Mouse (Mus musculus): ENCODE measurements at regions not wholly inside any gene's neighbourhood (a gene's known extent, or its start where the extent isn't known, plus 50 kb on each side); places are given as distances from the start of the nearest gene placed in this dataset.

DNA sequence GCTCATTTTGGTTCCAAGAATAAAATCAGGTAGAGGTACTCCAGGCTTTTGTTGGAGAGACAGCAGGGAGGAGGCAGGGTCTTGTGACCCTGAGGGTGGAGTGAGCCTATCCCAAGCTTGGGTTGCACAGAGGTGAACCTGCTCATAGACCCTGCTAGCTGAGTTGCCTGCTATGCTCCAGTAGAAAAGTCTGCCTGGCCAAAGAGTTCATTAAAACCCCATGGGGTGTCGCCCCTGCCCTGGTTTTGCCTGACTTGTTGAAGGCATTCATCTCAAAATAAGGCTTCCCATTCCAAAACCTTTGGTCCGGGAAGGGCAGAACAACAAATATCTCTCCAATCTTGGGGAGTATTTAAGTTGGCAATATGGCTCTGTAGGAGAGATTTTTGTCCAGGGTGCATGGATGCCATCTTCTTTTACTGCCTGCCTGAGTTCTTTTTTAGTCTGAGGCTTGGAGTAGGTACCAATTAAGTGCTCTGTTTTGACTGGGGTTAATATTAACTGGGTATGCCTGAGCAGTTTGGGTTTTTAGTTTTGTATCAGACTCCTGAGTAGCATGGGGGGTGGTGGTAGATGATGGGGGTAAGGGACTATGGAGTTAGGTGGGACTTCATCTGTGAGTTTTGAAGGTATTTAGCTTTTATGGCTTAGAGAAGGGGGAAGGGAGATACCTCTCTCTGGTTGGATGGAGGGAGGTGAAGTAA lies 120.8 kb upstream of the Tmem164 start:
- Histone ChIP-seq H3K27me3 (ENCODE audit: control insufficient read depth, insufficient read depth, low read length) (no peaks in the 10 kb centered on the region), H3K4me2 (no peak overlapping the region), H3K9ac (ENCODE audit: low read depth, low read length) (no peak overlapping the region), H3K27ac (ENCODE audit: low read depth, low read length) (no peak overlapping the region), H3K4me1 (ENCODE audit: control insufficient read depth, insufficient read depth, low read length) (no peaks in the 10 kb centered on the region), H3K36me3 (ENCODE audit: control insufficient read depth, insufficient read depth, low read length) (no peaks in the 10 kb centered on the region), H3K9me3 (replicated peaks; ENCODE audit: control insufficient read depth, low read length) (no peaks in the 10 kb centered on the region), H3K4me3 (ENCODE audit: low read depth, low read length) (no peak overlapping the region)
- 53% methylated on average over 2 of the region's 2 CpGs for WGBS (ENCODE audit: insufficient replicate concordance)
- ATAC-seq (replicated peaks; ENCODE audit: insufficient number of reproducible peaks, low FRiP score, low TSS enrichment) = no peak

DNA sequence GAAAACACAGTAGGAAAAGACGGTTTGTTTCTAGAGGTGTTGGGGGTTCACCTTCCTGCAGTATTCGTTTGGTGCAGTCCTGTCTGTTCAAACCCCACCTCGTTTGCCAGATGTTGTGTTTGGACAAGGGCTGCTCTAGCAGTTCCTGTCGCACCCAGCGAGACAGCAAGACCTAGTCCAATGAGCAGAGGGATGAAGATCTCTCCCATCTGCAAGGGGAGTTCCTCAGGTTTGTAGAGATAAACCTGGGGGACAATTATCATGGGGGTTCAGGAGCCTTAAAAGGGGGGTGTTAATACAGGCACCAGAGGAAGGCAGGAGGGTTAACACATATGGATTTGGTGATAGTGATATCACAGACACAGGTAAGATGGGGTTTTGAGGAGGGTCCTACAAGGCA lies 119.4 kb upstream of the Tmem164 start:
- H3K9me3 ChIP-seq (replicated peaks; ENCODE audit: control insufficient read depth, low read length) = no peaks in the 10 kb centered on the region
- H3K27me3 ChIP-seq (ENCODE audit: control insufficient read depth, insufficient read depth, low read length) = no peaks in the 10 kb centered on the region
- H3K4me3 ChIP-seq (ENCODE audit: low read depth, low read length) = no peak overlapping the region
- H3K4me1 ChIP-seq (ENCODE audit: control insufficient read depth, insufficient read depth, low read length) = no peaks in the 10 kb centered on the region
- H3K9ac ChIP-seq (ENCODE audit: low read depth, low read length) = no peak overlapping the region
- H3K4me2 ChIP-seq = no peak overlapping the region
- WGBS (ENCODE audit: insufficient replicate concordance) = 73% methylated on average over 5 of the region's 5 CpGs
- no peaks in the 10 kb centered on the region for H3K36me3 ChIP-seq (ENCODE audit: control insufficient read depth, insufficient read depth, low read length)
- no peak for ATAC-seq (replicated peaks; ENCODE audit: insufficient number of reproducible peaks, low FRiP score, low TSS enrichment)
- H3K27ac ChIP-seq (ENCODE audit: low read depth, low read length) = no peak overlapping the region

DNA sequence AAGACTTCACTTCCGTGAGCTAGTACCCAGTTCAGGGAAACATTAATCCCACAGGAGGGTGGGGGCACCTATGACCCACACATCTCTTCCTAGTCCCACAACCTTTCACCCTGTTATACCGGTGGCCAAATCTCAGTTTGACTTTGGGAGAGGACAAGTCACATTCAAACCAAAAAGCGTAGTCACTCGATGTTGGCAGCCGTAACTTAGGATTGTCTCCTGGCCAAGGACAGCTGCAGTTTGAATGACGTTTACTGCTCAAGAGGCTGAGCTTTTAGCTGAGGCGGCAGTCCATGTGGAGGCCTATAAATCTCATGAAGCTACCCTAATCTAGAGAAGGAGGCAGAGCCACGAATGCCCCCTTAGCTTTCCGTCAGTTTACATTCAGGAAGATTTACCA lies 117.0 kb upstream of the Tmem164 start:
- Histone ChIP-seq H3K9ac (ENCODE audit: low read depth, low read length) (no peak overlapping the region), H3K4me1 (ENCODE audit: control insufficient read depth, insufficient read depth, low read length) (no peaks in the 10 kb centered on the region), H3K27me3 (ENCODE audit: control insufficient read depth, insufficient read depth, low read length) (no peaks in the 10 kb centered on the region), H3K4me3 (ENCODE audit: low read depth, low read length) (no peak overlapping the region), H3K36me3 (ENCODE audit: control insufficient read depth, insufficient read depth, low read length) (no peaks in the 10 kb centered on the region), H3K9me3 (replicated peaks; ENCODE audit: control insufficient read depth, low read length) (no peaks in the 10 kb centered on the region), H3K27ac (ENCODE audit: low read depth, low read length) (no peak overlapping the region), H3K4me2 (no peak overlapping the region)
- ATAC-seq (replicated peaks; ENCODE audit: insufficient number of reproducible peaks, low FRiP score, low TSS enrichment) = no peak
- 72% methylated on average over 9 of the region's 9 CpGs for WGBS (ENCODE audit: insufficient replicate concordance)

DNA sequence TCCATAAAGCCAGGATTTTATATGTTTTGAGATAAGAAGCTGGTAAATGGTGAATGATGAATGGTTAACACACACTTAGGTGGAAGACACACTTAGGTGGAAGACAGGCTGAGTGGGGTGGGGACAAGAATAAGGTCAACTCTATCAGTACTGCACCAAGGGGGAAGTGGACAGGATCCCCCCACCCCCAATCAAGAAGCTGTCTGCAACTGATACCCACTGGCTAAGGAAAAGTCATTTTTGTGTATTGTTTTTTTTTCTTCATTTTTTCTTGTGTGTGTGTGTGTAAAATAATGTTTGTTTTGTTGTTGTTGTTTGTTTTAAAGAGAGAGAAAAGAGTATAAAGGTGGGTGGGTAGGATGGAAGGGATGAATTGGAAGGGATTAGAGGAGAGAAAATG lies 109.4 kb upstream of the Tmem164 start:
- H3K4me1 ChIP-seq (ENCODE audit: control insufficient read depth, insufficient read depth, low read length) = no peaks in the 10 kb centered on the region
- H3K36me3 ChIP-seq (ENCODE audit: control insufficient read depth, insufficient read depth, low read length) = no peaks in the 10 kb centered on the region
- H3K9me3 ChIP-seq (replicated peaks; ENCODE audit: control insufficient read depth, low read length) = no peaks in the 10 kb centered on the region
- no peak overlapping the region for H3K4me3 ChIP-seq (ENCODE audit: low read depth, low read length)
- no peak overlapping the region for H3K9ac ChIP-seq (ENCODE audit: low read depth, low read length)
- H3K27ac ChIP-seq (ENCODE audit: low read depth, low read length) = no peak overlapping the region
- no peak for ATAC-seq (replicated peaks; ENCODE audit: insufficient number of reproducible peaks, low FRiP score, low TSS enrichment)
- H3K4me2 ChIP-seq = no peak overlapping the region
- H3K27me3 ChIP-seq (ENCODE audit: control insufficient read depth, insufficient read depth, low read length) = no peaks in the 10 kb centered on the region

DNA sequence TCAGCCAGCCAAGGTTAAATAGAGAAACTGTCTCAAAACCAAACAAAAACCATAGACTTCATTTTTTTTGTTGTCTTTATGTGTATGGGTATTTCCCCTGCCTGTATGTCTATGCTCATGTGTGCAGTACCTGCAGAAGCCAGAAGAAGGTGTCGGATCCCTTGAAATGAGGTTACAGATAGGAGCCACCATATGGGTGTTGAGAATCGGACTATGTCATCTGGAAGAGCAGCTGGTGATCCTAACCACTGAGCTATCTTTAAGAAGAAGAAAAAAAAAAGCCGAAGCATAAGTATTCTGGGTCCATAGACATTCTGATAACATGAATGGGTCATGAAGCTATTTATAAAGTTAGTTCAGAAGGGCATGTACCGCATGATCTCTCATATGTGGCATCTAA lies 107.2 kb upstream of the Tmem164 start:
- no peaks in the 10 kb centered on the region for H3K9me3 ChIP-seq (replicated peaks; ENCODE audit: control insufficient read depth, low read length)
- H3K27me3 ChIP-seq (ENCODE audit: control insufficient read depth, insufficient read depth, low read length) = no peaks in the 10 kb centered on the region
- H3K4me2 ChIP-seq = no peak overlapping the region
- no peak for ATAC-seq (replicated peaks; ENCODE audit: insufficient number of reproducible peaks, low FRiP score, low TSS enrichment)
- no peak overlapping the region for H3K9ac ChIP-seq (ENCODE audit: low read depth, low read length)
- no peaks in the 10 kb centered on the region for H3K4me1 ChIP-seq (ENCODE audit: control insufficient read depth, insufficient read depth, low read length)
- WGBS (ENCODE audit: insufficient replicate concordance) = 86% methylated on average over 4 of the region's 4 CpGs
- no peak overlapping the region for H3K4me3 ChIP-seq (ENCODE audit: low read depth, low read length)
- H3K36me3 ChIP-seq (ENCODE audit: control insufficient read depth, insufficient read depth, low read length) = no peaks in the 10 kb centered on the region
- no peak overlapping the region for H3K27ac ChIP-seq (ENCODE audit: low read depth, low read length)

DNA sequence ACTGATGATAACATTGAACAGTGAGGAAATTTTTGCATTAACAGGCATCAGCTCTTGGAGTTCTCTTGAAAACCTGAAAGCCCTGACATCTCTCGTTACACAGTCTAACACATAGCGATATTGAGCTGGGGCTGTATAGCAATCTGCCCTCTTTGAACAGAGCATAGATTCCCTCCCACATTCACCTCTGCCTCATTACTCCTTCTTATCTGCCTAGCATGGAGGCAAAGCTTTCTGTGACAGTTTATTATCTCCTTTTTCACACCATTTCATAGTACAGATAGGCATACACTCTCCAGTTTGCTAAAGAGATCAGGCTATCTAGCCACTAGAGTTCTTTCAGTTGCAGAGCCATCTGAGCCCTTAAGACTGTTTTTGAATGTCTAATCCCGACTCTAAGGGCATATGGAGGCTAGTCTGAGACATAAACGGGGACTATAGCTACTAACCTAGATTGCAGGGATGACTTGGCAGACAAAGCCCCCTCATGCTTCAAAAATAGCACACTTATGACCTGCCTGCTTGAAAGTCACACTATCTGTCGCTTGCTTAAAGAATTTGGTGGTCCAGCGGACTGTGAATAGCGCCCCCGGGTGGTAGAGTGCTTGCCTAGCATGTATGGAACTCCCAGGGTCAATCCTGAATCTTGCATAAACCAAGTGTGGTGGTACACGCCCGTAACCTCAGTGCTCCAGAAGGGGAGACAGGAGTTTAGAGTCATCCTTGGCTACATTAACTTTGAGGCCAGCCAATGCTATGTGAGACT lies 106.1 kb upstream of the Tmem164 start:
- no peak overlapping the region for H3K4me2 ChIP-seq
- no peaks in the 10 kb centered on the region for H3K36me3 ChIP-seq (ENCODE audit: control insufficient read depth, insufficient read depth, low read length)
- H3K4me3 ChIP-seq (ENCODE audit: low read depth, low read length) = no peak overlapping the region
- WGBS (ENCODE audit: insufficient replicate concordance) = 46% methylated on average over 10 of the region's 10 CpGs
- H3K27me3 ChIP-seq (ENCODE audit: control insufficient read depth, insufficient read depth, low read length) = no peaks in the 10 kb centered on the region
- H3K4me1 ChIP-seq (ENCODE audit: control insufficient read depth, insufficient read depth, low read length) = no peaks in the 10 kb centered on the region
- no peak for ATAC-seq (replicated peaks; ENCODE audit: insufficient number of reproducible peaks, low FRiP score, low TSS enrichment)
- H3K9me3 ChIP-seq (replicated peaks; ENCODE audit: control insufficient read depth, low read length) = no peaks in the 10 kb centered on the region
- no peak overlapping the region for H3K27ac ChIP-seq (ENCODE audit: low read depth, low read length)
- no peak overlapping the region for H3K9ac ChIP-seq (ENCODE audit: low read depth, low read length)

DNA sequence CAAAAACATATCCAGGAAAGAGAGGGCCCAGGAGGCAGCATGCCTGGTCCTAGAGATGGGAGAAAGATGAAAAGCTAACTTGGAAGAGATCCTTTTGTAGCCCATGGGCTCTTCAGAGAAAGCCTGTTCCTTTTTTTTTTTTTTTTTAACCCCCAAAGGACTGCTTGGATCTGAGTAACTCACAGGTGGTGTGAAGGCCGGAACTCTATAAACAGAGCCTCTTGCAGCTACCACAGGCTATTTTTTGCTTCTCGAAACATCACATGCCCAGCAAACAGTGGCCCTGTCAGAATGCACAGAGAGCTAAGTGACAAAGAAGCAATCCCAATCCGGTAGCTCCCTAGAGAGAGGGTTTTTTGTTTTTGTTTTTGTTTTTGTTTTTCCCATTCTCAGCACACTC lies 105.1 kb upstream of the Tmem164 start:
- 60% methylated on average over 3 of the region's 3 CpGs for WGBS (ENCODE audit: insufficient replicate concordance)
- no peak for ATAC-seq (replicated peaks; ENCODE audit: insufficient number of reproducible peaks, low FRiP score, low TSS enrichment)
- Histone ChIP-seq H3K9me3 (replicated peaks; ENCODE audit: control insufficient read depth, low read length) (no peaks in the 10 kb centered on the region), H3K4me1 (ENCODE audit: control insufficient read depth, insufficient read depth, low read length) (no peaks in the 10 kb centered on the region), H3K27ac (ENCODE audit: low read depth, low read length) (no peak overlapping the region), H3K4me2 (no peak overlapping the region), H3K27me3 (ENCODE audit: control insufficient read depth, insufficient read depth, low read length) (no peaks in the 10 kb centered on the region), H3K36me3 (ENCODE audit: control insufficient read depth, insufficient read depth, low read length) (no peaks in the 10 kb centered on the region), H3K4me3 (ENCODE audit: low read depth, low read length) (no peak overlapping the region), H3K9ac (ENCODE audit: low read depth, low read length) (no peak overlapping the region)

DNA sequence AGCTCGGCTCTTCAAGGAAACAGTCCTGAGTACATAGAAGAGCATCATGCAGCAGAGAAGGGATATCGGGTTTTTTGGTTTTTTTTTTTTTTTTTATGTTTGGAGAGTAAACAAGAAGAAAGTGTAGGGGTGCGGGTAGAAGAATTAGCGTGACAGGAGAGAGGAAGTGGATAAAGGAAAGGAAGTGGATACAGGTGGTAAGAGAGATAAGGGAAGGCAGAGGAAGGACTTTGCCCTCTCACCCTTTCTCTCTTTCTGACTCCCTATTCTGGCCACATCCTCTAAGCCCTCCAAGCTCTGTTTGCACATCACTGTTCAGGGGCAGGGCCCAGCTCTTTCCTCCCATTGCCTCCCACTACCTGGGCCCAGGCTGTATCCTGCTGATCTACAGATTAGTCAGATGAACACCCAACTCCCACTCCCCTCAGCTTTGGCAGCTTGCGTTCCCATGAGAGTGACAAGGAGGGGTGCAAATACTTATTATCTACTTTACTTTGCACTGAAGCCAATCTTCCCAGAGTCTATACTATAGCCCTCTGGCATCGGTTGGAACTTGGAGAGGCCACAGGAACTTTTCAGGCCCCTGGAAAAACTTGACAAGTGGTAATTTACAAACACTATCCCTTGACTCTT lies 103.6 kb upstream of the Tmem164 start:
- Histone ChIP-seq H3K36me3 (ENCODE audit: control insufficient read depth, insufficient read depth, low read length) (no peaks in the 10 kb centered on the region), H3K9ac (ENCODE audit: low read depth, low read length) (no peak overlapping the region)
- ATAC-seq (replicated peaks; ENCODE audit: insufficient number of reproducible peaks, low FRiP score, low TSS enrichment) = no peak; the same call in 1 of the 2 replicates

More for the DNA sequence above, 103.6 kb upstream of the Tmem164 start:
- Histone ChIP-seq H3K27me3 (ENCODE audit: control insufficient read depth, insufficient read depth, low read length) (no peaks in the 10 kb centered on the region), H3K4me1 (ENCODE audit: control insufficient read depth, insufficient read depth, low read length) (no peaks in the 10 kb centered on the region), H3K4me3 (ENCODE audit: low read depth, low read length) (no peak overlapping the region), H3K9me3 (replicated peaks; ENCODE audit: control insufficient read depth, low read length) (no peaks in the 10 kb centered on the region), H3K4me2 (no peak overlapping the region), H3K27ac (ENCODE audit: low read depth, low read length) (no peak overlapping the region)
- 57% methylated on average over 6 of the region's 6 CpGs for WGBS (ENCODE audit: insufficient replicate concordance)
